Mouse (Mus musculus): ENCODE data around the gene Klhl41.

DNA sequence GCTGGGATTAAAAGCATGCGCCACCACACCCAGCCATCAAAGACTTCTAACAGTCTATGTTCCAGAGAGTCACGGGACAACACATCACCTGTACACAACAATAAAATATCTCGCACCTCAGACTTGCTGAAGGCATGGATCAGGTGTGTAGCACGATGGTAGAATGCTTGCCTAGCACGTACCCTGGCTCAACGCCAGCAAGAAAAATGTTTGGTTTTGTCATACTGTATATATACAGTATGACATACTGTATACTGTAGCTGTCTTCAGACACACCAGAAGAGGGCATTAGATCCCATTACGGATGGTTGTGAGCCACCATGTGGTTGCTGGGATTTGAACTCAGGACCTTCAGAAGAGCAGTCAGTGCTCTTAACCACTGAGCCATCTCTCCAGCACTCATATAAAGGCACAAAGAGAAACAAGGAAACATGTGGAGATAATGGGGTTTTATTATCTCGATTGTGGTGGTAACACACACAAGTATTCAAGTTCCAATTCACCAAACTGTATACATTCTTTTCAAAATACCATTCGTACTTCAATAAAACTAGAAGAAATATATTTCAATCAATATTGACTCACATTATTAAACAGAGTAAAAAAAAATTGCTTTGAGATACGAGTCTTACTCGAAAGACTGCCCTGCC lies 24.8 kb upstream of the Klhl41 start:
- no peak for TF ChIP-seq CTCF (IDR thresholded peaks at IDR 0.05; ENCODE audit: low read depth)
- TF ChIP-seq EP300 (IDR thresholded peaks at IDR 0.05; ENCODE audit: low read depth): no peak
